Mouse (Mus musculus) stomach, postnatal 0 days (tissue): ENCODE data around the gene Gm13757.

Experiments
- CTCF ChIP-seq: IDR thresholded peaks from 2 replicates; pipeline ENCODE4 v1.5.1; 2016; ENCODE audit warnings: antibody characterized with exemption, low read depth, mild to moderate bottlenecking, moderate library complexity
- EP300 ChIP-seq: optimal IDR thresholded peaks from 2 replicates; pipeline ENCODE3; 2016; ENCODE audit warnings: antibody characterized with exemption

DNA sequence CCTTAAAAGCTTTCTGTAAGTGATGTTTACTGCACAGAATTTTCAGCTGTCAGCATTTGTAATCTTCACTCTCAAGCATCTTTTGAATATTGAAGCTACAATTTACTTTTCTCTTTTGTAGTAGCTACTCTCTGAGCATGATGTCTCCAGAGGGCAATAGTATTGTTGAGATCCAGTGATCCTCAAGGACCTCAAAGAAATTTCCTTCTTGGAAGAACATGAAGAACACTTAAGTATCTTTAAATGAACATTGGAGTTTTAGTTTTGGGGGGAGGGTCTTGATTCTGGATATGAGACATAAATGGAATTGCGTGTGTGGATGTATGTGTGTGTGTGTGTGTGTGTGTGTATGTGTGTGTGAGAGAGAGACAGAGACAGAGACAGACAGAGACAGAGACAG lies at the start of gene Gm13757:
- no peak for TF ChIP-seq EP300
- TF ChIP-seq CTCF = no peak
